Mouse (Mus musculus) ES-Bruce4 (cell line): ENCODE measurements at regions not wholly inside any gene's neighbourhood (a gene's known extent, or its start where the extent isn't known, plus 50 kb on each side); places are given as distances from the start of the nearest gene placed in this dataset.

Experiments used
- CTCF ChIP-seq: IDR thresholded peaks from one replicate; pipeline ENCODE4 v1.8.1; 2011; ENCODE audit warnings: low read depth, low read length
- POLR2A ChIP-seq: IDR thresholded peaks from one replicate; pipeline ENCODE4 v1.8.1; 2011; ENCODE audit warnings: low read length; ENCODE audit not compliant: insufficient read depth

- no peak for TF ChIP-seq CTCF
- no peak for TF ChIP-seq POLR2A
These were observed 70.5 kb downstream of the Olig3 start for GRCm38 (mm10) chr10:19426835-19427234.
